Mouse (Mus musculus): ENCODE results near the gene Asap2. TPM values are rescaled to one million over a fixed set of nuclear protein-coding genes. Genes with fewer than 3 reads are reported as not detected.

The Asap2 gene
- polyA plus RNA-seq, 1 experiment from 2014 or later: 13.8 TPM

GRCm38 (mm10) chr12:21207422-21207821, 217.2 kb downstream of the Asap2 start:
- DNase-seq (ENCODE audit: low spot score): no peak
- H3K9me3 ChIP-seq: no peaks in the 10 kb centered on the region
- WGBS: 96% methylated on average over 5 of the region's 5 CpGs
- H3K27me3 ChIP-seq (ENCODE audit: insufficient read depth, poor library complexity, severe bottlenecking): no peaks in the 10 kb centered on the region
- no peak overlapping the region for H3K27ac ChIP-seq
- H3K36me3 ChIP-seq: peaks cover 89% of the 10 kb centered on the region
- H3K4me1 ChIP-seq (replicated peaks): peaks cover 14% of the 10 kb centered on the region
- H3K4me3 ChIP-seq: no peak overlapping the region

GRCm38 (mm10) chr12:21208172-21208795, 218.0 kb downstream of the Asap2 start:
- peaks cover 14% of the 10 kb centered on the region for H3K4me1 ChIP-seq (replicated peaks)
- H3K36me3 ChIP-seq: peaks cover 89% of the 10 kb centered on the region
- no peak for DNase-seq (ENCODE audit: low spot score)
- no peaks in the 10 kb centered on the region for H3K27me3 ChIP-seq (ENCODE audit: insufficient read depth, poor library complexity, severe bottlenecking)
- WGBS: 91% methylated on average over 11 of the region's 11 CpGs
- no peak overlapping the region for H3K27ac ChIP-seq
- no peak overlapping the region for H3K4me3 ChIP-seq
- H3K9me3 ChIP-seq: no peaks in the 10 kb centered on the region

- no peak for DNase-seq (ENCODE audit: low spot score)
- peaks cover 88% of the 10 kb centered on the region for H3K36me3 ChIP-seq
- no peak overlapping the region for H3K4me3 ChIP-seq
- H3K4me1 ChIP-seq (replicated peaks): peaks cover 10% of the 10 kb centered on the region
- no peaks in the 10 kb centered on the region for H3K27me3 ChIP-seq (ENCODE audit: insufficient read depth, poor library complexity, severe bottlenecking)
- WGBS: 85% methylated on average over 10 of the region's 10 CpGs
- no peak overlapping the region for H3K27ac ChIP-seq
- no peaks in the 10 kb centered on the region for H3K9me3 ChIP-seq
Observed at GRCm38 (mm10) chr12:21209273-21209672, 219.0 kb downstream of the Asap2 start.

GRCm38 (mm10) chr12:21212876-21213275, 222.6 kb downstream of the Asap2 start:
- WGBS: 94% methylated on average over 17 of the region's 17 CpGs
- H3K27ac ChIP-seq: no peak overlapping the region
- H3K36me3 ChIP-seq: peaks cover 87% of the 10 kb centered on the region
- no peak overlapping the region for H3K4me3 ChIP-seq
- H3K4me1 ChIP-seq (replicated peaks): no peaks in the 10 kb centered on the region
- DNase-seq (ENCODE audit: low spot score): no peak
- H3K27me3 ChIP-seq (ENCODE audit: insufficient read depth, poor library complexity, severe bottlenecking): no peaks in the 10 kb centered on the region
- no peaks in the 10 kb centered on the region for H3K9me3 ChIP-seq

GRCm38 (mm10) chr12:21214551-21215165, 224.4 kb downstream of the Asap2 start:
- no peak for DNase-seq (ENCODE audit: low spot score)
- Histone ChIP-seq H3K9me3 (no peaks in the 10 kb centered on the region), H3K27me3 (ENCODE audit: insufficient read depth, poor library complexity, severe bottlenecking) (no peaks in the 10 kb centered on the region), H3K4me1 (replicated peaks) (no peaks in the 10 kb centered on the region), H3K36me3 (peaks cover 79% of the 10 kb centered on the region), H3K27ac (no peak overlapping the region), H3K4me3 (no peak overlapping the region)
- WGBS: 94% methylated on average over 8 of the region's 8 CpGs

- no peak overlapping the region for H3K4me3 ChIP-seq
- 90% methylated on average over 11 of the region's 11 CpGs for WGBS
- no peak for DNase-seq (ENCODE audit: low spot score)
- no peaks in the 10 kb centered on the region for H3K27me3 ChIP-seq (ENCODE audit: insufficient read depth, poor library complexity, severe bottlenecking)
- H3K27ac ChIP-seq: no peak overlapping the region
- H3K4me1 ChIP-seq (replicated peaks): no peaks in the 10 kb centered on the region
- peaks cover 88% of the 10 kb centered on the region for H3K36me3 ChIP-seq
- H3K9me3 ChIP-seq: no peaks in the 10 kb centered on the region
Observed at GRCm38 (mm10) chr12:21217776-21218444, 227.7 kb downstream of the Asap2 start.

- Histone ChIP-seq H3K4me1 (replicated peaks) (no peaks in the 10 kb centered on the region), H3K36me3 (peaks cover 84% of the 10 kb centered on the region), H3K9me3 (no peaks in the 10 kb centered on the region), H3K27me3 (ENCODE audit: insufficient read depth, poor library complexity, severe bottlenecking) (no peaks in the 10 kb centered on the region), H3K27ac (no peak overlapping the region), H3K4me3 (no peak overlapping the region)
- WGBS: 81% methylated on average over 1 of the region's 1 CpGs
- no peak for DNase-seq (ENCODE audit: low spot score)
Observed at GRCm38 (mm10) chr12:21220596-21220995, 230.3 kb downstream of the Asap2 start.

GRCm38 (mm10) chr12:21223923-21224322, 233.7 kb downstream of the Asap2 start:
- DNase-seq (ENCODE audit: low spot score): no peak
- Histone ChIP-seq H3K36me3 (peaks cover 66% of the 10 kb centered on the region), H3K4me3 (no peak overlapping the region), H3K27me3 (ENCODE audit: insufficient read depth, poor library complexity, severe bottlenecking) (no peaks in the 10 kb centered on the region), H3K4me1 (replicated peaks) (no peaks in the 10 kb centered on the region), H3K27ac (no peak overlapping the region), H3K9me3 (no peaks in the 10 kb centered on the region)
- WGBS: 87% methylated on average over 4 of the region's 4 CpGs

GRCm38 (mm10) chr12:21225358-21225757, 235.1 kb downstream of the Asap2 start:
- Histone ChIP-seq H3K9me3 (no peaks in the 10 kb centered on the region), H3K4me3 (no peak overlapping the region), H3K36me3 (peaks cover 75% of the 10 kb centered on the region), H3K27ac (no peak overlapping the region), H3K27me3 (ENCODE audit: insufficient read depth, poor library complexity, severe bottlenecking) (no peaks in the 10 kb centered on the region), H3K4me1 (replicated peaks) (no peaks in the 10 kb centered on the region)
- no peak for DNase-seq (ENCODE audit: low spot score)
- WGBS: 77% methylated on average over 8 of the region's 8 CpGs

- Histone ChIP-seq H3K4me3 (no peak overlapping the region), H3K4me1 (replicated peaks) (no peaks in the 10 kb centered on the region), H3K27me3 (ENCODE audit: insufficient read depth, poor library complexity, severe bottlenecking) (no peaks in the 10 kb centered on the region), H3K36me3 (peaks cover 75% of the 10 kb centered on the region), H3K9me3 (no peaks in the 10 kb centered on the region), H3K27ac (no peak overlapping the region)
- DNase-seq (ENCODE audit: low spot score): no peak
- whole genome bisulfite sequencing: 90% methylated on average over 9 of the region's 9 CpGs
Observed at GRCm38 (mm10) chr12:21226316-21226715, 236.1 kb downstream of the Asap2 start.

GRCm38 (mm10) chr12:21227076-21227980, 237.1 kb downstream of the Asap2 start:
- DNase-seq (ENCODE audit: low spot score): no peak
- WGBS: 70% methylated on average over 6 of the region's 6 CpGs
- no peaks in the 10 kb centered on the region for H3K9me3 ChIP-seq
- no peak overlapping the region for H3K4me3 ChIP-seq
- peaks cover 75% of the 10 kb centered on the region for H3K36me3 ChIP-seq
- no peaks in the 10 kb centered on the region for H3K27me3 ChIP-seq (ENCODE audit: insufficient read depth, poor library complexity, severe bottlenecking)
- no peaks in the 10 kb centered on the region for H3K4me1 ChIP-seq (replicated peaks)
- no peak overlapping the region for H3K27ac ChIP-seq

- Histone ChIP-seq H3K4me1 (replicated peaks) (no peaks in the 10 kb centered on the region), H3K4me3 (no peak overlapping the region), H3K27me3 (ENCODE audit: insufficient read depth, poor library complexity, severe bottlenecking) (no peaks in the 10 kb centered on the region), H3K9me3 (no peaks in the 10 kb centered on the region), H3K36me3 (peaks cover 76% of the 10 kb centered on the region), H3K27ac (no peak overlapping the region)
- no peak for DNase-seq (ENCODE audit: low spot score)
- 97% methylated on average over 4 of the region's 4 CpGs for WGBS
Observed at GRCm38 (mm10) chr12:21228650-21229049, 238.4 kb downstream of the Asap2 start.
